Mouse (Mus musculus) myocyte (in vitro differentiated cells): ENCODE data around the gene Cx3cl1.

Source experiments
- CEBPB ChIP-seq: IDR thresholded peaks from 2 replicates; pipeline ENCODE4 v1.6.1; 2011; ENCODE audit warnings: mild to moderate bottlenecking, moderate library complexity; ENCODE audit not compliant: poor library complexity, insufficient read depth, severe bottlenecking
- MYOD1 ChIP-seq, 3 experiments: IDR thresholded peaks; one replicate each; pipeline ENCODE4 v1.6.1; 2011; ENCODE audit warnings: control low read depth in 2 of 3, low read depth in 2 of 3, mild to moderate bottlenecking in 2 of 3, moderate library complexity in 1 of 3; ENCODE audit not compliant: insufficient read length in 2 of 3, control insufficient read depth in 1 of 3
- MYOG ChIP-seq, 3 experiments: IDR thresholded peaks; one replicate each; pipeline ENCODE4 v1.6.1; 2011; ENCODE audit warnings: control low read depth in 2 of 3, low read depth in 2 of 3, mild to moderate bottlenecking in 2 of 3; ENCODE audit not compliant: insufficient read length in 2 of 3, control insufficient read depth in 1 of 3, insufficient read depth in 1 of 3
- POLR2A ChIP-seq: IDR thresholded peaks from one replicate; pipeline ENCODE4 v1.6.1; 2011; ENCODE audit warnings: low read depth, mild to moderate bottlenecking, control low read depth, moderate library complexity; ENCODE audit not compliant: insufficient read length
- POLR2AphosphoS2 ChIP-seq: IDR thresholded peaks from one replicate; pipeline ENCODE4 v1.6.1; 2011; ENCODE audit warnings: low read depth, control low read depth; ENCODE audit not compliant: insufficient read length
- TCF12 ChIP-seq: IDR thresholded peaks from one replicate; pipeline ENCODE4 v1.6.1; 2011; ENCODE audit warnings: mild to moderate bottlenecking, control low read depth; ENCODE audit not compliant: poor library complexity, insufficient read depth, severe bottlenecking
- TCF3 ChIP-seq: IDR thresholded peaks from one replicate; pipeline ENCODE4 v1.6.1; 2011; ENCODE audit warnings: low read depth, control low read depth; ENCODE audit not compliant: insufficient read length
- USF1 ChIP-seq: IDR thresholded peaks from one replicate; pipeline ENCODE4 v1.6.1; 2011; ENCODE audit warnings: low read depth, mild to moderate bottlenecking, control low read depth, moderate library complexity

- no peak for TF ChIP-seq POLR2A
- TF ChIP-seq TCF12, result no peak
- no peak for TF ChIP-seq CEBPB
- no peak for TF ChIP-seq POLR2AphosphoS2
- TF ChIP-seq MYOD1 (IDR thresholded peaks at IDR 0.05; ENCODE audit: control insufficient read depth in 1 of 3, insufficient read length in 2 of 3, low read depth in 2 of 3), result no peak
- TF ChIP-seq USF1, result no peak
- no peak for TF ChIP-seq TCF3
- TF ChIP-seq MYOG (IDR thresholded peaks at IDR 0.05; ENCODE audit: control insufficient read depth in 1 of 3, insufficient read depth in 1 of 3, insufficient read length in 2 of 3, low read depth in 2 of 3), result no peak
These were observed 1.2 kb downstream of the Cx3cl1 start for GRCm38 (mm10) chr8:94773048-94773447.
